Mouse (Mus musculus) stomach, embryonic 14.5 days (tissue): ENCODE measurements at regions not wholly inside any gene's neighbourhood (a gene's known extent, or its start where the extent isn't known, plus 50 kb on each side); places are given as distances from the start of the nearest gene placed in this dataset.

Source experiments
- ATAC-seq: fragments of 200-750 bp; cut with Nextera tagmentation; 2 replicates; pipeline ENCODE4 v1.8.0; 2017; ENCODE audit warnings: low read depth, moderate TSS enrichment; ENCODE audit not compliant: insufficient number of reproducible peaks, insufficient read depth, low FRiP score
- H3K27ac ChIP-seq: fragments of 300-500 bp; sonication (generic); 2 replicates; pipeline ENCODE4 v1.5.1; 2014; ENCODE audit warnings: mild to moderate bottlenecking, low read length, moderate library complexity, mixed read lengths
- H3K27me3 ChIP-seq: fragments of 300-500 bp; sonication (generic); 2 replicates; pipeline ENCODE4 v1.6.1; 2014; ENCODE audit warnings: low read length, control low read depth, mixed read lengths; ENCODE audit not compliant: control insufficient read depth, insufficient read depth
- H3K36me3 ChIP-seq: fragments of 300-500 bp; sonication (generic); 2 replicates; pipeline ENCODE4 v1.6.1; 2014; ENCODE audit warnings: mild to moderate bottlenecking, control low read depth, low read length, moderate library complexity, mixed read lengths; ENCODE audit not compliant: control insufficient read depth, insufficient read depth
- H3K4me1 ChIP-seq: fragments of 300-500 bp; sonication (generic); 2 replicates; pipeline ENCODE4 v1.6.1; 2014; ENCODE audit warnings: low read length, control low read depth, mixed read lengths; ENCODE audit not compliant: control insufficient read depth, insufficient read depth
- H3K4me2 ChIP-seq: fragments of 300-500 bp; sonication (generic); replicated peaks from 2 replicates; pipeline ENCODE4 v1.6.1; 2014; ENCODE audit warnings: low read depth, low read length, control low read depth
- H3K4me3 ChIP-seq: fragments of 300-500 bp; sonication (generic); 2 replicates; pipeline ENCODE4 v1.5.1; 2014; ENCODE audit warnings: low read depth, low read length, control low read depth
- H3K9ac ChIP-seq: fragments of 300-500 bp; sonication (generic); replicated peaks from 2 replicates; pipeline ENCODE4 v1.6.1; 2014; ENCODE audit warnings: low read depth, mild to moderate bottlenecking, control low read depth, low read length, moderate library complexity, mixed read lengths
- H3K9me3 ChIP-seq: fragments of 300-500 bp; sonication (generic); 2 replicates; pipeline ENCODE4 v1.6.1; 2016; ENCODE audit warnings: low read depth, low read length, control low read depth; ENCODE audit not compliant: control insufficient read depth
- WGBS: fragments of 180-500 bp; shearing (Covaris S2); extraction: QIAGEN DNeasy Blood & Tissue Kit; methylation state at CpG from one replicate; pipeline ENCODE4 v1.1.7; 2014; 5-methylcytosine and 5-hydroxymethylcytosine counted together

- H3K9ac ChIP-seq = no peak overlapping the region
- H3K27me3 ChIP-seq = no peaks in the 10 kb centered on the region
- H3K36me3 ChIP-seq = no peaks in the 10 kb centered on the region
- no peaks in the 10 kb centered on the region for H3K9me3 ChIP-seq
- H3K4me3 ChIP-seq = no peak overlapping the region
- H3K4me1 ChIP-seq = no peaks in the 10 kb centered on the region
- H3K4me2 ChIP-seq = no peak overlapping the region
- ATAC-seq = no peak
- 73% methylated on average over 4 of the region's 4 CpGs for WGBS
- H3K27ac ChIP-seq = no peak overlapping the region
Observed at GRCm38 (mm10) chr19:55985518-55985917, 243.9 kb downstream of the Tcf7l2 start.

GRCm38 (mm10) chr19:55991791-55992726, 250.4 kb downstream of the Tcf7l2 start:
- 64% methylated on average over 21 of the region's 21 CpGs for WGBS
- Histone ChIP-seq H3K4me2 (no peak overlapping the region), H3K9me3 (no peaks in the 10 kb centered on the region), H3K9ac (no peak overlapping the region), H3K4me3 (no peak overlapping the region), H3K36me3 (no peaks in the 10 kb centered on the region), H3K4me1 (no peaks in the 10 kb centered on the region), H3K27ac (no peak overlapping the region), H3K27me3 (no peaks in the 10 kb centered on the region)
- ATAC-seq = no peak

GRCm38 (mm10) chr19:55992727-55993066, 251.1 kb downstream of the Tcf7l2 start:
- H3K9ac ChIP-seq = no peak overlapping the region
- 63% methylated on average over 5 of the region's 5 CpGs for WGBS
- no peak overlapping the region for H3K4me3 ChIP-seq
- no peaks in the 10 kb centered on the region for H3K27me3 ChIP-seq
- H3K9me3 ChIP-seq = no peaks in the 10 kb centered on the region
- H3K27ac ChIP-seq = no peak overlapping the region
- no peaks in the 10 kb centered on the region for H3K4me1 ChIP-seq
- H3K4me2 ChIP-seq = no peak overlapping the region
- ATAC-seq = no peak
- no peaks in the 10 kb centered on the region for H3K36me3 ChIP-seq

- H3K9me3 ChIP-seq = no peaks in the 10 kb centered on the region
- ATAC-seq = no peak
- no peak overlapping the region for H3K4me2 ChIP-seq
- H3K36me3 ChIP-seq = no peaks in the 10 kb centered on the region
- H3K9ac ChIP-seq = no peak overlapping the region
- no peak overlapping the region for H3K4me3 ChIP-seq
- no peak overlapping the region for H3K27ac ChIP-seq
- no peaks in the 10 kb centered on the region for H3K27me3 ChIP-seq
- no peaks in the 10 kb centered on the region for H3K4me1 ChIP-seq
- WGBS = 29% methylated on average over 2 of the region's 2 CpGs
Observed at GRCm38 (mm10) chr19:55995721-55996120, 254.1 kb downstream of the Tcf7l2 start.

GRCm38 (mm10) chr19:55998454-55999180, 257.0 kb downstream of the Tcf7l2 start:
- no peak overlapping the region for H3K9ac ChIP-seq
- ATAC-seq = no peak
- 82% methylated on average over 15 of the region's 15 CpGs for WGBS
- no peak overlapping the region for H3K4me3 ChIP-seq
- H3K4me1 ChIP-seq = no peaks in the 10 kb centered on the region
- H3K36me3 ChIP-seq = no peaks in the 10 kb centered on the region
- H3K27ac ChIP-seq = no peak overlapping the region
- no peaks in the 10 kb centered on the region for H3K9me3 ChIP-seq
- H3K27me3 ChIP-seq = no peaks in the 10 kb centered on the region
- no peak overlapping the region for H3K4me2 ChIP-seq

- Histone ChIP-seq H3K27ac (no peak overlapping the region), H3K4me2 (no peak overlapping the region), H3K4me1 (no peaks in the 10 kb centered on the region), H3K4me3 (no peak overlapping the region), H3K9me3 (no peaks in the 10 kb centered on the region), H3K9ac (no peak overlapping the region), H3K27me3 (no peaks in the 10 kb centered on the region), H3K36me3 (no peaks in the 10 kb centered on the region)
- 68% methylated on average over 3 of the region's 3 CpGs for WGBS
- ATAC-seq = no peak
Observed at GRCm38 (mm10) chr19:55999409-55999808, 257.8 kb downstream of the Tcf7l2 start.

- Histone ChIP-seq H3K27ac (no peak overlapping the region), H3K36me3 (no peaks in the 10 kb centered on the region), H3K27me3 (no peaks in the 10 kb centered on the region), H3K9ac (no peak overlapping the region), H3K9me3 (no peaks in the 10 kb centered on the region), H3K4me2 (no peak overlapping the region), H3K4me3 (no peak overlapping the region), H3K4me1 (no peaks in the 10 kb centered on the region; the same call in 1 of the 2 replicates)
- no peak for ATAC-seq
- WGBS = 69% methylated on average over 3 of the region's 3 CpGs
Observed at GRCm38 (mm10) chr19:56001428-56001827, 259.8 kb downstream of the Tcf7l2 start.

GRCm38 (mm10) chr19:56005886-56006285, 264.3 kb downstream of the Tcf7l2 start:
- H3K9ac ChIP-seq = no peak overlapping the region
- no peaks in the 10 kb centered on the region for H3K27me3 ChIP-seq
- WGBS = 21% methylated on average over 6 of the region's 6 CpGs
- no peak overlapping the region for H3K4me2 ChIP-seq
- no peak overlapping the region for H3K4me3 ChIP-seq
- ATAC-seq = no peak
- peaks cover 4% of the 10 kb centered on the region; the same call in 1 of the 2 replicates for H3K9me3 ChIP-seq
- H3K36me3 ChIP-seq = no peaks in the 10 kb centered on the region
- no peaks in the 10 kb centered on the region; the same call in 1 of the 2 replicates for H3K4me1 ChIP-seq
- H3K27ac ChIP-seq = no peak overlapping the region
